Mouse (Mus musculus): ENCODE results near the gene Exo1. TPM values are rescaled to one million over a fixed set of nuclear protein-coding genes. Genes with fewer than 3 reads are reported as not detected.

Exo1 gene
- polyA plus RNA-seq, 1 experiment from 2014 or later: 4.3 TPM

DNA sequence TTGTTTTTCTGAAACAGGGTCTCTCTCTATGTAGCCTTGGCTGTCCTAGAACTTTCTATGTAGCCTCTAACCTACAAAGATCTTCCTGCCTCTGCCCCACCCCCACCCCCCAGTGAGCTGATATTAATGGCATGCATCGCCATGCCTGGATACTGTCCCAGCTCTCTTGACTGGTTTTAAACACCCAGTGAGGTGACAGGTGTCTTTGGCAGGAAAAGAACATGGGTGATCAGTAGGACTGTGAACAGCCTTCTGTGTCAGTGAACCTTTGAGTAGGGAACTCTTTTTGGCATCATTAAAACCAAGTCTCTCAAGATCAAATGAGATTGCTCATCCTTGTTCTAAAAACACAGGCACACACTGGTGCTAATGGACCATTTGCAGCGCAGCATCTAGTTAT, 81.4 kb downstream of the Exo1 start:
- no peak for ATAC-seq (ENCODE audit: low FRiP score)

More for the DNA sequence above, 81.4 kb downstream of the Exo1 start:
- Histone ChIP-seq H3K36me3 (no peaks in the 10 kb centered on the region), H3K4me3 (replicated peaks) (no peak overlapping the region), H3K4me2 (no peak overlapping the region), H3K9me3 (replicated peaks) (no peaks in the 10 kb centered on the region), H3K27me3 (replicated peaks) (no peaks in the 10 kb centered on the region), H3K4me1 (no peaks in the 10 kb centered on the region), H3K9ac (replicated peaks) (no peak overlapping the region), H3K27ac (replicated peaks) (no peak overlapping the region)
- WGBS: 86% methylated on average over 2 of the region's 2 CpGs

Other genes with a start within 250 kb of the Exo1 start
- gene Opn3, start 187.8 kb upstream of the Exo1 start, polyA plus RNA-seq (2015; fragmentation: Nextera tagmentation; extraction: Ambion mirVana): 7.8 and 8.4 TPM in 2 replicates
- gene Chml, start 187.7 kb upstream of the Exo1 start, polyA plus RNA-seq (2015; fragmentation: Nextera tagmentation; extraction: Ambion mirVana): 2.6 and 3.1 TPM in 2 replicates
- gene Wdr64, start 182.0 kb upstream of the Exo1 start, polyA plus RNA-seq (2015; fragmentation: Nextera tagmentation; extraction: Ambion mirVana): not detected in 2 replicates
- gene Gm38100, start 39.7 kb downstream of the Exo1 start, polyA plus RNA-seq (2015; fragmentation: Nextera tagmentation; extraction: Ambion mirVana): not detected in 2 replicates
- gene Rbm8a2, start 98.5 kb downstream of the Exo1 start, polyA plus RNA-seq (2015; fragmentation: Nextera tagmentation; extraction: Ambion mirVana): 0.34 and 0.72 TPM in 2 replicates

Data from neural tube, embryonic 15.5 days (tissue).